Mouse (Mus musculus) monocyte, adult 2 months (primary cell): ENCODE results near the gene Scamp1.
A peak's percentile ranks its signal among the peaks of the same experiment; 100 is the strongest.
"Not testable (repeated sequence)": the region's sequence is repeated elsewhere in the genome, so short reads cannot be mapped to it uniquely, and the experiment has no call there.

ENCODE experiments used
- DNase-seq, 2 experiments: peaks; one replicate each; pipeline ENCODE4 v3.0.0; 2022; ENCODE audit warnings: low spot score in 2 of 2, low read depth in 1 of 2

Gene Scamp1

DNA sequence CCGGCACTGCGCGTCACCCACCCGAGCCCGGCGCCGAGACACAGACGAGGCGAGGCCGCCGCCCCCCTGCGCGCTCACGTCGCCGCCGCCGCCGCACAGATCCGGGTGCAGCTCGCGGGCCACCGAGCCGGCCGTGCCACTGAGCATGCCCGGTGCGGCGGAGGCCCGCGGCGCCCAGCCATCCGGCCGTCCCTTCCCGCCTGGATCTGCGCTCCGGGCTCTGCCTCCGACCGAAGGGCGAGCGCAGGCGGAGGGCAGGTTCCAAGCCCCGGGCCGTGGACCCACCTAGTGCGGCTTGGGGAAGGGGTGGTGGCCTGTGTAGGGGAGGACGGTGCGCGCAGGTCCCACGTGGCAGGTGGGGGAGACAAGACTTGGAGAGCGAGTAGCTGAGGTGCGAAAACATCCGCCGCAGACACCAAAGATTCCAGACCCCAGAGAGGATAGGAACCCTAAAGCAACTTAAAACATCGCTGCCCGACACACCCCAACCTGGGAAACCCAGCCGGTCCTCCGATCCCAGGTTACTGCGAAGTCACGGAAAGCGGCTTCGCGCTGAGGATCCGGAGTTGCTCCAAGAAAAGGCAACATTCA is at the start of gene Scamp1:
Scamp1 (minus strand) TSS at position 577 of the 591 bp plus-strand sequence.
- peak in 1 of 2 experiments; percentile 56 for DNase-seq

DNA sequence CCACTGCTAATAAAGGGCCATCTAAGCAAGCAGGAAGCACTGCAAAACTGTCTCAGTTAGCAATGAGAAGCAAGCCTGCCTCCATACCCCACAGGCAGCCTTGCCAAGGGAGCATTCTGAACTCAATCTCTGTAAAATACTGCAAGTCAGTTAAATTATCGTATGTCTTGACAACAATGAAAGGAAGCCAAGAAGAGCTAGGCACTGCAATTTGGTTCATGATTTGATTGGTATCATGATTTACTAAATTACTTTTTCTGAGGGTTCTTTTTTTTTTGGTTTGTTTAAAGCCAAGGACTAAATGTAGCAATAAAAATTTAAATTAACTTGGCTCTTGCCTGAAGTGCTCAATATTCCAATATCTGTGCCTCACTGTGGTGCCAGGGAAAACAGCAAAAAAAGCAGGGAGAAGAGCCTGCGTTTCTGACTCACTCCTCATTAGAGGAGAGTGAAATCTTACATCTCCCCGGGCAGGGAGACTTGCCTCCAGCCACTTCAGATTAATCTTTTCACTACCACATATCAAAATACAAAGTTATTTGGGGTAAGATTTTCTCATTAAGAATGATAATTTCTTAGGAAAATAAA is 44.8 kb upstream of the Scamp1 start:
- no peak for DNase-seq

DNA sequence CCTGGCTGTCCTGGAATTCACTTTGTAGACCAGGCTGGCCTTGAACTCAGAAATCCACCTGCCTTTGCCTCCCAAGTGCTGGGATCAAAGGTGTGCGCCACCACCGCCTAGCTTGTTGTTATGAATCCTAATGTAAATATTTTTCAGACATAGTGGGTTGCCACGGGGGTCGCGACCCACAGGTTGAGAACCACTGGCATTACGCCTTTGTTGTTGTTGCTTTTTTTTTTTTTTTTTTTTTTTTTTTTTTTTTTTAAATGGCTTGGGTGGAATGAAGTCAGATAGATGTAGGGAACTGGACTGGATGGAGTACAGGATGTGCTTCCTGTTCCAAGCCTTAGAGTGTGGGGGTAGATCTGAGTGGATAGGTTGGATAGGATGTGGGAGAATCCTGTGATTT is 43.3 kb upstream of the Scamp1 start:
- DNase-seq, result not testable (repeated sequence)

DNA sequence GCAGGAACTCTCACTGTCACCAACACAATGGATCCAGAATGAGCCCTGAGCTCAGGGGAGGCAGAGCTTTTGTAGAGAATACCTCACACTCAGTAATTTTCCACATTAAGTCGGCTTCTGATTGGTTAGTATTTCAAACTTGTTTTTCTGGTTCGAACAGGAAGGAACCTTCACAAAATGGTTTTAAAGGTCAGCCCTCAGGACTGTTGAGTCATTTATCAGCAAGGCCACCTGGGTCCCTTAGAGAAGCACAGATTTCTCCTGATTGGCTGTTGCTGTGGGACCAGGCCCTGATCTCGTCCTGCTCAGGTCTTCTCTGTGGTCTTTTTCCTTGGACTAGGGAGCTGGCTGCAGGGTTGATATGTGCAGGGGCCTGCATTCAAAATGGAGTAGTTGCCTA is 42.4 kb upstream of the Scamp1 start:
- DNase-seq, result no peak

DNA sequence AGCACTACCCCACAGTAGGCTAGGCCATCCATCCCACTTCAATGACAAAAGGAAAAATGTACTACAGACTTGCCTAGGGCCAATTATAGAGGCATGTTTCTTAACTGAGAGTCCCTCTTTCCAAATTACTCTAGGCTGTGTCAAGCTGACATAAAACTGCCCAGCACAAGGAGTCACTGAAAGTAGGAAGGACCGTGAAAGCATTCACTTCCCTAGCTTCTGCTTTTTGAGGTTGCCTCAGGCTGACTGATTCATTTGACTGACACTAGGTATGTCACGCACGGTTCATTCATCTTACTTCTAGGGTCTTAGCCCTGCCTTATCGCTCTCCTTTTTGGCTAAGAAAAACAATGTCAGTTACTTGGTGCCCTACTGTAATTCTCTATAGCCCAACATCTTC is 36.8 kb upstream of the Scamp1 start:
- peak in 1 of 2 experiments; percentile 7 for DNase-seq

DNA sequence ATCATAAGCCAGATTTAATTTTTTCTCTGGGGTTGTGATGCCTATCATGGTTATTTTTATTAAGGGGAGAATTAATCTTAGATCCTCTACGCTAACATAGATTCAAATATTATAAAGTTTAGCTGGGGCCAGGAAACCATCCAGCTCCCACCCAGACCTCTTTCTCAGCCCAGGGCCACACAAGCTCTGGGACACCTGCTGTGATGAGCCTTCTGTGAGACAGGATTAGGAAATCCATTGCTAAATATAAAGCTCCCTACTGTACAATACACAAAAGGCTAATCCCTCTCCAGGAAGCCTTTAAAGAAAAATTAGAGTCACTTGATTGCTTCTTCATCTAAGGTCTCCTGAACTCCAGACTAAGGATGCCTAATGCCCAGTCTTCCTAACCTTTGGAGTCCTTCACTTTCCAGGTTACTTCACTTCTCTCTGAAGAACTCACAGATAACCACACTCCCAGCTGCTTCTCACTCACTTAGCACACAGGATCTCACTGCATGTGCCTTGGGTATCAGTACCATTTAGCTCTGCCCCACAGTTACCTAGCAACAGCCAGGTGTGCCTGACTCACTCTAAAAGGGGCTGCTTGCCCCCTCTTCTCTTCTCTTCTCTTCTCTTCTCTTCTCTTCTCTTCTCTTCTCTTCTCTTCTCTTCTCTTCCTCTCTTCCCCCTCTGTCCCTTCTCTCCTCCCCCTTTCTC is 35.6 kb upstream of the Scamp1 start:
- no peak for DNase-seq

DNA sequence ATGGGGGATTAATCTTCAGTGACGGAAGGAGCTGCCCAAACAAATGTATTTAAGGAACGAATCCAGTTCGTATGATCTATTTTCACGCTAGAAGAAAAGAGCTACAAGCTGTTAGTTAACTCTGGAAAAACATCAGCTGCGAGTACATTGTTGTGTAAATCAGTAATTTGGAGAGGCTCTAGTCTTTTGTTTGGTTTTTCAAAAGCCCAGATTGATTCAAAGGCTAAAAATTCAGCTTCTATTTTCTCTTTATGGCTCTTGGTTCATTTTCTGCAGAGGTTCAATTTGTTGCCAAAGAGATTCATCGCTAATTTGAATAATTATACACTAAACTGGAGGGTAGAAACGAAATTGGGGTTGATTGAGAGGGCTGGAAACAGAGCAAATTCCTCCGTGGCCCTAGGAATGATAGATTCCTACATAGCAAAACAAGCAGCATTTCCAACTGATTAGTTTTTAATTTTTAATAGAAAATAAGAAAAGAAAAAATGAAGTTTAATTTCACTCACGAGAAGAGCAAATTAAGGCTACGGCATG is 31.4 kb upstream of the Scamp1 start:
- DNase-seq, result no peak

DNA sequence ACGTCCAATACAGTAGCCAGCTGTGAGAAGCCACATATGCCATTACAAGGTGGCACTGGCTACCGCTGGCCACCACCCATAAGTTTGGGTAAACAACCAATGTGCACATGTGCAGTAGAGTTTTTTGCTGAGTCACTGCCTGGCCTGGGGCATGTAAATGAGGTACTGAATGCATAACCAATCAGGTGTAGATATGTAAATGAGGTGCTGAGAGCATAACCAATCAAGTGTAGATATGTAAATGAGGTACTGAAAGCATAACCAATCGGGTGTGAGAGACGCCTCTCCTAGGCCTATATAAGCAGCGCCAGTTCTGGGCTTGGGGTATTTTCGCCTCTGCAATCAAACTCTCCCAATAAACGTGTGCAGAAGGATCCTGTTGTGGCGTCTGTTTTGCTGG is 27.2 kb upstream of the Scamp1 start:
- DNase-seq, result not testable (repeated sequence)

DNA sequence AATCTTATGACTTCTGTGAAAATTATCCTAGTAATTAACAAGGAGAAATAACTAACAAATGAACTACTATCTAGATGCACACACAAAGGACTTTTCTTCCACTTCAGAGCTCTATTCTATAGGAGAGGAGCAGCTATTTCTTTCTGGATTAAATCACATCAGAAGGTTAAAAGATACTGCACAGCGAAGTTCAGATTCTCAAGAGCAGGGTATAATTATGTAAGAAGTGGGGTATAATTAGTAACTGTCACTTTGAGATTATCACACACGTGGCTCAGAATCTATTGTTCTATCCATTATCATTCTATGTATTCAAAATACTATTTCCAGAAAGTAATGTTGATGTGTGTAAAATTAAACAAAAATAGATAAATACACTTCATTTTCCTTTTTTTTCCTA is 22.6 kb upstream of the Scamp1 start:
- no peak for DNase-seq

DNA sequence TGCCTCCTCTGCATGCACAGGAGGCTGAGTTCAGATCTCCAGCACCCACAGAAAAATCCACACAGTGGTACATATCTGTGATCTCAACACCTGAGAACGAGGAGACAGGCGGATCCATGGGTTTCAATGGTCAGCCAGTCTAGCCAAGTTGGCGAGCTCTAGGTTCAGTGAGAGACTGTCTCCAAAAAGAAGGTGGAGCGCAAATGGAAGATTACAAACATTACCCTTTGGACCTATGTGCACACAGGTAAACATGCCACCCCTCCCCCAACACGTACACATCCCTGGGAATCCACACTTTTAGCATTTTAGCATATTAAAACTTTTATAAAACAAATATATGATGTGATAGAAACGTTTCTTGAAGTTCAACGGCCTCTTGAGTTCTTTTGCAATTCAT is 21.9 kb upstream of the Scamp1 start:
- no peak for DNase-seq

DNA sequence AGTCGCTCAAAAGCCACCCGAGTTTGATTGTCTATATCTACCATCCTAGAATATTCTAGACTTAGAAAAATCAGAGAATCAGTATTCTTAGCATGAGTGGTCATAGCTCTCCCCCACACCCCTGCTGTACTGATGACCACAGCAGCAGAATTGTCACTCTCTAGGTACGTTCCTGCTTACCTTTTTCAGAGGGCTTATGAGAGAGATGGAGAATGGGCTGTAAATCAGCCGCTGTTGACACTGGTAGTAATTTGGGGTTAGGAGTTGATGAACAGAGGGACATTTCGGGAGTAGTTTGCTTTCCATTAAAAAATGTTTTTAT is 21.3 kb upstream of the Scamp1 start:
- no peak for DNase-seq

DNA sequence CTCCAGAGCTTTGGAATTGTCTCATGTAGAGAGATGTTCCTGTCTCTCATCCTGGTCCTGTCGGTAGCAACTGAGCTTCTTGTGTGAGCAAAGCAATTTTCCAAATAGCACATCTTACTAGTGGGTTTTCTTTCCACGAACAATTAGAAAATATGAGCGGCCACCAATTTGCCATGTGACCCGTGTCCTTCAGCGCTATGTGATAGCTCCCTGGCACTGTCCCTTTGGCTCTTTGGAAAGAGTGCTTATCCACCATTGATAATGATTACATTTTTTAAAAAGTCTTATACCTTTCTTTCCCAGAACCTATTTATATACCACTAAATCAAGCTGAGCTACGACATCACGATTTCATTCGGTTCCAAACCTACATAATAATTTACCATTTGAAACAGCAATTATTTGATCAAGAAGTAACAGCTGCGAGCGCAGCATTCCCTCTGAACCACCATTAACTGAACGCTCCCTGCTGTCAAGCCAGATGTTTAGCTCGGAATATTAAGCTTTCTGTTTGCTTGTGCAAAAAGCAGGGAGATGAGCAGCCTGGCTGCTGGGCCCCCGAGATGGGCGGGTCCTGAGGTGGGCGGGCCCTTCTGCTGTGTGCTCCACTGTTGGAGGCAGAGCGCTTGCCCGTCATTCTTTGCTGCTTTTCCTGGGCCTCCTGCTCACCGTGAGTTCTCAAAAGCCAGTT is 20.8 kb upstream of the Scamp1 start:
- no peak for DNase-seq

DNA sequence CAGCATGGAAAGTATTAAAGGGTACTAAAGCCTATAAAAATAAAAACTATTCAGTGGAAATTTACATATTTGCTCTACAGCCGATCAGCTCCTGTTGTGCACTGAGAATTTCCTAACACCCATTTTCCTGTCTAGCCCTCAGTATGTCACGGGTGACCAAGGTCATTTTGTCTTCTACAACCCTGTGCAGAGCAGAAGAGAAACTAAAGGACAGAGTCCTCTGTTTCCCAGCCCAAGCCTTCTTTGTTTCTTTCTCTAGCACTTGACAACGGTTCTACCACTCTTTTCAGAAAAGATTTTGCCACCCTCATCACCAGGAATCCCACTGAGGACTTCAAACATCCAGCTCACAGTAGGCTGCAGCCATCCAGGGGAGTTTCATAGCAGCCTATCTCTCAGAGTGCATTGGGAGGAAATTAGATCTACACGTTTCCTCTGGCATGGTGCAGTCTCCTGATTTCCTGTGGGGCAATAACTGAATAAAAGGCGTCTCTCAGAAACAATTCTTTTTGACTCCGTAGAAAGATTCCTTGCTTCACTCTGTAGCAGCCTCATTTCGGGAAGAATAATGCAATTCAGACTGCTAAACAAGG is 15.4 kb upstream of the Scamp1 start:
- DNase-seq, result no peak

DNA sequence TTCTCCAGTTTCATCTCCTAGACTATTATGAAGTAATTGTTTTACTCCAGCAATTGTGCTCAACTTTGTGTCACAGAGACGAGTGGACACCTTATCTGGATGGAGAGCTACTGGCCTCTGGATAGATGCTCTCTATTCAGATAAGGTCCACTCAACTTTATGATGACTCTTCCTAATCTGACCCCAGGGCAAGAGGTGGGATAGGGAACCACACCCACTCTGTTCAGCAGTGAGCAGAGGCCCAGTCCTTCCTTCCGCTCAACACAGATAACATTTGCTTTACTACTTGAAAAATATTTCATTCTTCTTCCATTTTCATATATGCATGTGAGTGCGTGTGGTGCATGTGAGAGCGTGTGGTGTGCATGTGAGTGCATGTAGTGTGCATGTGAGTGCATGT is 14.6 kb upstream of the Scamp1 start:
- DNase-seq, result no peak

DNA sequence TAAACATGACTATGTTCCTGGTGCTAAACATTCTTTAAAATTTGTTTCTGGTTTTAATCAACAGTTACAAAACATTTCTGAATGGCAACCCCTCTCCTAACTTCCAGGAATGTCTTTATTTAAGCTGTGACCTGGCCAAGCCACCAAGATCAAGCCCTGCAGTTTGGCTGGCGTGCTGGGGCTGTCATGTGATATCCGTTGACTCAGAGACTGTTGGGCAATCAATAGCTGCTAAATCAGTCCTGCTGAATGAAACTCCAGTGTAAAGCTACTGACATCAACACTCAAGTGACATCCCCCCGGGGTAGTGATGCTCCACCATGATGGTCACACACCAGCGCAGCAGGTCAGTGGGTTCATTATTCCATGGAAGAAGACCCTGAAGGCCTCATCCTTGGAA is 12.7 kb upstream of the Scamp1 start:
- peak; percentile 41 to 48 for DNase-seq

DNA sequence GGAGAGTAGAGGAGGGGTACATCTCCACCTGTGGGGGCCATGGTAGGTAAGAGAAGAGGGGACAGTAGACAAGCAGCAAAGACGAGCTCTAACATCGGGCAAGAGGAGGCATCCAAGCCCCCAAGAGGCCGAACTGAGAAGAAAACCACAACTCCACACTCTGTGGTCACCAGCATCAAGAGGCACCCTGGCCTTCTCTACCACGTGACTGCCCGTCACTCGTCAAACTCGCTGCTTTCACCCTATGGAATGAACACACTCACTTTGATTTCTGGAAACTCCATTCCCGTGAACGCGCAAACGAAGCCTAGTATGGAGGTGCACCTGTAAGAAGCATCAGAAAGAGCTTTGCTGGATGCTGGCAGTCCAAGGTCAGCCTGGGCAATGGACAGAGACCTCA is 10.7 kb upstream of the Scamp1 start:
- DNase-seq, result no peak

DNA sequence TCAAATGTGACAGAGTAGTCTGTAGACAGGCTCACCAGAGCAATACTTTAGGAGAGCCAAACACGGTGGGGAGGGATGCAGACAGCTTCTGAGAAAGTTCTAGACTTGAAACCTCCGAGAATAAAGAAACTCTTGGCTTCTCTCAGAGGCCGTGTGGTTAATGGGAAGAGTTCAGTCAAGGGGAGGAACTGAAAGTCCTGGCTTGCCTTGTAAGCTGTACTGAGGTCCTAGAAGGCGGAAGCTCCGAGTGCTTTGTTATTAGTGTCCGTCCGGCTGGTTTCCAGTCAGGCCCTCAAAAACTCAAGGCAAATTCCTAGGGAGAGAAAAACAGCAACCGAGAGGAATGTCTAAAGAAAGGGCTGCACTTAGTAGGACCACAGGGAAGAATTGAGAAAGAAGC is 10.3 kb upstream of the Scamp1 start:
- peak in 1 of 2 experiments; percentile 10 for DNase-seq

DNA sequence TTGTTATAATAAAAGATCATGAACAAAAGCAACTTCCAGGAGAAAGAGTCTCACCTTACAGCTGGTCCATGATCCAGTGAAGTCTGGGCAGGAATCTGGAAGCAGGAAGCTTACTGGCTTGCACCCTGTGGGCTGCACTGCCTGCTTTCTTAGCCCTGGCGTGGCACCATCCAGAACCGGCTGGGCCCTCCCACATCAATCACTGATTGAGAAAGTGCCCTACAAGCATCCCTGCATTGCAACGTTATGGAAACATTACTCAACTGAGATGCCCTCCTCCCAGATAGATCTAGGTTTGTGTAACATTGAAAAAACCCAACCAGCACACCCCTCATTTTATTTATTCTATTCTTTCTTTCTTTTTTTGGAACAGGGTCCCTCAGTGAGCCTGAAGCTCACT is 9.2 kb upstream of the Scamp1 start:
- no peak for DNase-seq

DNA sequence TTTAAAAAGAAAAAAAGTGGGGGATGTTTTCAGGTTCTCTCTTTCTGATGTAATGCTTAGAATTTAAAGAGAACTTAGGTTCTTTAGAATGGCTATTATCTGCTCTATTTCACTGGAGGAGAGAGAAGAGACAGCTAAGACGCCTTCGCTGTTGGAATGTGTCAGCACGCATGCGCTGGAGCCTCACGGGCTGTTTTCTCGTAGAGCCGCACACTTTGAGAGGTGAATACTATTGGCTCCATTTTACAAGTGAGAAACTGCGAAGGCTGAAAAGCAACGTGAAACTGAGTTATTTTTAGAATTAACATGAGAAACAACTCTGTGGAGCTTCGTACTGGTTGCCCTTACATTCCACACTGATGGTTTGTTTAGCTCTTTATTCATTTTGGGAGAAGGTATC is 8.3 kb upstream of the Scamp1 start:
- DNase-seq, result no peak

DNA sequence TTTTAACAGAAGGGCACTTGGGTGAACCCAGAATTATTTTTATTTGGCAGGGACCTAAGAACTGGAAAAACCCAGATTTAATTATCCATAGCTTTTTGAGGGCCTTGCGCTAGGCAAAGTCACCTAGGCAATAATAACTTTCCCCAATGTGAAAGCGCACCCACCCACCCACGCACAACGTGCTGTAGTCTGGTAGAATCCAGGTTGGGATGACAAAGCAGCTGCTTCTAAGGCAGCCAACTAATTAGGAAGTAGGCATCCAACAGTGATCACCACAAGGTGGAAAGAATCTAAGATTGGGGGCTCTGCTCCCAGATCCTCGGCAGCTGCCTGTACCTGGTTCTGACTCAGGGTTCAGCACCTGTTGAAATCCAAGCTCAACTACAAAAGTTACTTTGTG is 538 bp upstream of the Scamp1 start:
- no peak for DNase-seq

DNA sequence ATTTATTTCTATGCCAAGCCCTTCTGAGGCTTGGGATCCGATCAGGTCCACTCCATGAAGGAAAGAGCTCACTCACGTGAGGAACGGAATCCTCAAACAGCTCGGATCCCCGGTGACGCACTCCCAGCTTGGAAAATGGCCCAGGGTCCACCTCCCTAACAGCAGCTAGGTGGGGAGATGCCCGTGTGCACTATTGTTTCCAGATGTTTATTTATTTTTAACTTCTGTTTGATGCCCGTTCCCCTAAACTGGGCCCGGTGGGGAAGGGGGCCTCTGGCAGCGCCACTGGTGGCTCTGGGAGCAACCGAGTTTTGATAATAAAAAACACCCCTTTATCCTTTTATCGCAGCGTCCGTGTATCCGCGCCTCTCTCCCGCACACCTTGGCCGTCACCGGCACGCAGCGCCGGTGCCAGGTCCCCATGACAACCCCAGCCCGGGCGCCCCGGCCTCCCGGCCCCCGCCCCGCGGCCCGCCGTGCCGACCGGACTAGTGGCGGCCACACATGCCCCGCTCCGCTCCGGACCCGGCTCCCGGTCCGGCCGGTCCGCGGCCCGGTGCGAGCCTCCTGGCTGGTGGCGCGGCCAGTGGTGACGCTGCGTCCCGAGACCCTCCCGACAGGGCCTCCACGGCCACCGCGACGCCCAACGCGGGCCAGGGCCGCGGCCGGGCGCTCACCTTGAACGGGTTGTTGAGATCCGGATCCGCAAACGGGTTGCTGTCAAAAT is 951 bp downstream of the Scamp1 start:
- no peak for DNase-seq
